Mouse (Mus musculus): ENCODE results near the gene Papss2.

DNA sequence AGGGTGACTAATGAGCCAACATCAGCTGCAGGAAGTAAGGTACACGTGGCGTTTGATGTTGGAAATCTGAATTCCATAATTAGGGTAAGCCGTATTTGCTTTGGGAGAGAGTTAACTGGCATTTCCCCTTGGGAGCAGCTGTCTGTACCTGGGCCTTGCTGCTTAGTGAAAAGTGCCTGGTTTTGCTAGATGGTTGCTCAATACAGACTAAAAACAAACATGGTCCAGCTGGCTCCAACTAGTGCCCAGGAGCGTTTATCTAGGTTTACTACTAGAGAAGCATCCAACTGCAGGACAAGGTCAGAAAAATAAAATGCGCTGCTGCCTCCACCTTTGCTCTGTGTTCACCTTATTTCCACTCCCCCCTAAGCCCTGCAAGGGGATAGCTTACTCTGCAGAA, 45.1 kb upstream of the Papss2 start:
- TF ChIP-seq GATA1 (IDR thresholded peaks at IDR 0.05; ENCODE audit: low read length) (no peak), TAL1 (IDR thresholded peaks at IDR 0.05; ENCODE audit: low read length) (no peak)
